Mouse (Mus musculus): Measurements from ENCODE around the gene Ssc4d.

Gene Ssc4d

GRCm38 (mm10) chr5:135974365-135974764 is at the start of gene Ssc4d:
Gene Ssc4d (minus strand): TSS chr5:135974531.
- no peak for DNase-seq

GRCm38 (mm10) chr5:136019907-136020306 is 45.6 kb upstream of the Ssc4d start:
- no peak for DNase-seq

- DNase-seq: no peak
These were observed 44.4 kb upstream of the Ssc4d start for GRCm38 (mm10) chr5:136018726-136019125.

- no peak for DNase-seq
These were observed 42.9 kb upstream of the Ssc4d start for GRCm38 (mm10) chr5:136017262-136017661.

- DNase-seq: peak; percentile 80
These were observed 41.9 kb upstream of the Ssc4d start for GRCm38 (mm10) chr5:136016014-136016876.

- peak; percentile 31 for DNase-seq
These were observed 41.3 kb upstream of the Ssc4d start for GRCm38 (mm10) chr5:136015586-136015985.

GRCm38 (mm10) chr5:136014877-136015276 is 40.5 kb upstream of the Ssc4d start:
- peak; percentile 67 for DNase-seq

- DNase-seq: no peak
These were observed 33.4 kb upstream of the Ssc4d start for GRCm38 (mm10) chr5:136007745-136008144.

GRCm38 (mm10) chr5:136004537-136004936 is 30.2 kb upstream of the Ssc4d start:
- no peak for DNase-seq

- DNase-seq: no peak
These were observed 28.4 kb upstream of the Ssc4d start for GRCm38 (mm10) chr5:136002751-136003151.

GRCm38 (mm10) chr5:136002325-136002724 is 28.0 kb upstream of the Ssc4d start:
- DNase-seq: no peak

GRCm38 (mm10) chr5:136001222-136001621 is 26.9 kb upstream of the Ssc4d start:
- no peak for DNase-seq

- DNase-seq: no peak
These were observed 21.8 kb upstream of the Ssc4d start for GRCm38 (mm10) chr5:135996162-135996561.

GRCm38 (mm10) chr5:135994725-135995687 is 20.7 kb upstream of the Ssc4d start, which contains the start of gene Dtx2:
Gene Dtx2 (plus strand): TSS chr5:135994800.
- peak; percentile 94 for DNase-seq

- DNase-seq: no peak
These were observed 20.0 kb upstream of the Ssc4d start for GRCm38 (mm10) chr5:135994335-135994724.

- peak; percentile 50 for DNase-seq
These were observed 19.1 kb upstream of the Ssc4d start for GRCm38 (mm10) chr5:135993381-135993965.

- no peak for DNase-seq
These were observed 16.3 kb upstream of the Ssc4d start for GRCm38 (mm10) chr5:135990601-135991000.

- peak; percentile 39 for DNase-seq
These were observed 12.9 kb upstream of the Ssc4d start for GRCm38 (mm10) chr5:135987248-135987647.

- no peak for DNase-seq
These were observed 10.3 kb upstream of the Ssc4d start for GRCm38 (mm10) chr5:135984546-135985044.

GRCm38 (mm10) chr5:135982398-135982797 is 8.1 kb upstream of the Ssc4d start:
- peak; percentile 80 for DNase-seq

GRCm38 (mm10) chr5:135979904-135980303 is 5.6 kb upstream of the Ssc4d start, which contains the start of gene Zp3:
Gene Zp3 (plus strand): TSS chr5:135980099.
- no peak for DNase-seq

- DNase-seq: no peak
These were observed 5.0 kb upstream of the Ssc4d start for GRCm38 (mm10) chr5:135979381-135979780.

Data from kidney, postnatal 10 days (tissue).